Mouse (Mus musculus) midbrain, embryonic 11.5 days (tissue): ENCODE results near the gene Tbc1d10c. TPM values are rescaled to one million over a fixed set of nuclear protein-coding genes. Genes with fewer than 3 reads are reported as not detected.

Experiments
- ATAC-seq: fragments of 200-750 bp; cut with Nextera tagmentation; 2 replicates; pipeline ENCODE4 v1.8.0; 2017; ENCODE audit warnings: moderate TSS enrichment, moderate library complexity; ENCODE audit not compliant: low FRiP score
- DNase-seq: peaks from one replicate; pipeline ENCODE4 v3.0.0; 2015; ENCODE audit warnings: low spot score; ENCODE audit errors: missing footprints
- H3K27ac ChIP-seq: fragments of 300-500 bp; sonication (generic); 2 replicates; pipeline ENCODE4 v1.5.1; 2014; ENCODE audit warnings: low read depth, low read length
- H3K27me3 ChIP-seq: fragments of 300-500 bp; sonication (generic); 2 replicates; pipeline ENCODE4 v1.6.1; 2014; ENCODE audit warnings: mild to moderate bottlenecking, low read length, moderate library complexity, mixed read lengths; ENCODE audit not compliant: control insufficient read depth, insufficient read depth
- H3K36me3 ChIP-seq: fragments of 300-500 bp; sonication (generic); 2 replicates; pipeline ENCODE4 v1.6.1; 2014; ENCODE audit warnings: mild to moderate bottlenecking, low read length, moderate library complexity, mixed read lengths; ENCODE audit not compliant: control insufficient read depth, insufficient read depth
- H3K4me1 ChIP-seq: fragments of 300-500 bp; sonication (generic); 2 replicates; pipeline ENCODE4 v1.6.1; 2014; ENCODE audit warnings: low read length; ENCODE audit not compliant: control insufficient read depth, insufficient read depth
- H3K4me2 ChIP-seq: fragments of 300-500 bp; sonication (generic); 2 replicates; pipeline ENCODE4 v1.6.1; 2014; ENCODE audit warnings: mild to moderate bottlenecking, moderate library complexity
- H3K4me3 ChIP-seq: fragments of 300-500 bp; sonication (generic); 2 replicates; pipeline ENCODE4 v1.5.1; 2014; ENCODE audit warnings: low read depth, low read length
- H3K9ac ChIP-seq: fragments of 300-500 bp; sonication (generic); 2 replicates; pipeline ENCODE4 v1.6.1; 2014; ENCODE audit warnings: low read length
- H3K9me3 ChIP-seq: fragments of 300-500 bp; sonication (generic); 2 replicates; pipeline ENCODE4 v1.6.1; 2016; ENCODE audit warnings: low read length; ENCODE audit not compliant: control insufficient read depth
- WGBS: fragments of 180-500 bp; shearing (Covaris S2); extraction: QIAGEN DNeasy Blood & Tissue Kit; methylation state at CpG from one replicate; pipeline ENCODE4 v1.1.7; 2014; 5-methylcytosine and 5-hydroxymethylcytosine counted together
- polyA plus RNA-seq: library from polyadenylated mRNA; unstranded; fragments of >200 nt; fragmentation: Nextera tagmentation; extraction: Ambion mirVana; gene quantifications from 2 replicates; pipeline ENCODE4 v1.2.1, GENCODE M21; 2014

Gene Tbc1d10c
- polyA plus RNA-seq, 1 experiment from 2014 or later: 0.29 TPM

- ATAC-seq (no peak), DNase-seq (no peak)
- no peak overlapping the region for H3K9ac ChIP-seq
- WGBS: 73% methylated on average over 13 of the region's 13 CpGs
- H3K27me3 ChIP-seq: no peaks in the 10 kb centered on the region
- peaks cover 15% of the 10 kb centered on the region for H3K4me1 ChIP-seq
- no peak overlapping the region for H3K27ac ChIP-seq
- H3K4me3 ChIP-seq: no peak overlapping the region
- H3K4me2 ChIP-seq: no peak overlapping the region
- no peaks in the 10 kb centered on the region for H3K36me3 ChIP-seq
- H3K9me3 ChIP-seq: no peaks in the 10 kb centered on the region
Observed at GRCm38 (mm10) chr19:4171393-4172290, 19.4 kb downstream of the Tbc1d10c start.

GRCm38 (mm10) chr19:4170723-4171392 is 20.2 kb downstream of the Tbc1d10c start:
- no peaks in the 10 kb centered on the region for H3K27me3 ChIP-seq
- no peak overlapping the region for H3K9ac ChIP-seq
- no peak overlapping the region for H3K4me2 ChIP-seq
- ATAC-seq (no peak), DNase-seq (no peak)
- H3K27ac ChIP-seq: no peak overlapping the region
- H3K4me1 ChIP-seq: peaks cover 15% of the 10 kb centered on the region
- H3K9me3 ChIP-seq: no peaks in the 10 kb centered on the region
- no peaks in the 10 kb centered on the region for H3K36me3 ChIP-seq
- 90% methylated on average over 10 of the region's 10 CpGs for WGBS
- no peak overlapping the region for H3K4me3 ChIP-seq

- 6% methylated on average over 27 of the region's 27 CpGs for WGBS
- Histone ChIP-seq H3K9ac (peak overlapping the region; percentile 84), H3K9me3 (no peaks in the 10 kb centered on the region), H3K4me3 (peak overlapping the region; percentile 34), H3K4me2 (peak overlapping the region; percentile 76), H3K4me1 (peaks cover 7% of the 10 kb centered on the region), H3K27me3 (no peaks in the 10 kb centered on the region), H3K27ac (peak overlapping the region; percentile 74), H3K36me3 (no peaks in the 10 kb centered on the region)
- DNase-seq (no peak), ATAC-seq (peak; percentile 65)
Observed at GRCm38 (mm10) chr19:4169810-4170209, 21.3 kb downstream of the Tbc1d10c start.

DNA sequence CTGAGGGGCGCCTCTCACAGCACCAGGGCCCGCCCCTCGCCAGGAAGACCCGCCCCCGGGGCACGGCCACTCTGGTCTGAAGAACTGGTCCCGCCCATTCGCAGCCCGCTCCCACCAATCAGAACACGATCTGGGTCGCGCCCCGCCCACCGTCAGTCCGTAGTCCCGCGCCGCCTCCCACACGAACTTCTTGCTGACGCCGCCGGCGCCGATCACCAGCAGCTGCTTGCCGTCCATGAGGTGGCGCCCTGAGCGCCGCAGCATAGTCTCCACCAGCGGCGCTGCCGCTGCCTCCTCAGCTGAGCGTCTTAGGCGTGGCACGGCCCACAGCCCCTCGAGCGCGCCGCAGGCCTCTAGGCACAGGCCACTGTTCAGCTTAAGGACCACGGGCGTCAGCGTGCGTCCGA is 21.7 kb downstream of the Tbc1d10c start:
- ATAC-seq (peak; percentile 95), DNase-seq (peak; percentile 100)
- Histone ChIP-seq H3K27me3 (no peaks in the 10 kb centered on the region), H3K9me3 (no peaks in the 10 kb centered on the region), H3K27ac (peak overlapping the region; percentile 74), H3K4me3 (peak overlapping the region; percentile 34), H3K36me3 (no peaks in the 10 kb centered on the region), H3K9ac (peak overlapping the region; percentile 84), H3K4me2 (peak overlapping the region; percentile 76), H3K4me1 (peaks cover 7% of the 10 kb centered on the region)
- under 1% methylated on average over 42 of the region's 43 CpGs for WGBS

- Histone ChIP-seq H3K27ac (no peak overlapping the region), H3K9ac (no peak overlapping the region), H3K4me2 (no peak overlapping the region), H3K4me3 (no peak overlapping the region), H3K9me3 (no peaks in the 10 kb centered on the region), H3K27me3 (no peaks in the 10 kb centered on the region), H3K4me1 (peaks cover 18% of the 10 kb centered on the region), H3K36me3 (no peaks in the 10 kb centered on the region)
- 80% methylated on average over 9 of the region's 9 CpGs for WGBS
- DNase-seq (no peak), ATAC-seq (no peak)
Observed at GRCm38 (mm10) chr19:4166678-4167476, 24.2 kb downstream of the Tbc1d10c start.

GRCm38 (mm10) chr19:4164721-4165120 is 26.4 kb downstream of the Tbc1d10c start:
- H3K36me3 ChIP-seq: peaks cover 4% of the 10 kb centered on the region; the same call in 1 of the 2 replicates
- DNase-seq (no peak), ATAC-seq (no peak)
- H3K9me3 ChIP-seq: no peaks in the 10 kb centered on the region
- peaks cover 12% of the 10 kb centered on the region for H3K4me1 ChIP-seq
- no peak overlapping the region for H3K27ac ChIP-seq
- H3K4me3 ChIP-seq: no peak overlapping the region
- WGBS: 83% methylated on average over 2 of the region's 2 CpGs
- H3K9ac ChIP-seq: no peak overlapping the region
- no peaks in the 10 kb centered on the region for H3K27me3 ChIP-seq
- H3K4me2 ChIP-seq: no peak overlapping the region

DNA sequence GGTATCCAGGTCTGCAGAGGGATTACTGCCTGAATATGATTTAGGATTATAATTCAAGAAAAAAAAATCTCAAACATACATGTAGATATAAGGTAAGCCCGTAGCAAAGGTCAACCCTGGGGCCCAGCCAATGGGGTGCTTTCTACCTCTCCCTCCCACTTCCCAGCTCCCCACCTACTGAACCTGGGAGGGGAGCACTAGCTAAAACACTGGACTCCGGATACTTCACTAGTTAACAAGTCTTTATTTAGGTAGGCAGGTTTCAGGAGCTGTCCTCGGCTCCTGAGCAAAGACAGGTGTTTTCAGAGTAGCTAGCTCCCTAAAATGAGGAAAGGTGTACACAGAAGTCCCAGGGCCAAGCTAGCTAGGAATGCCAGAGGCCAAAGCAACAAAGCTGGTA is 27.0 kb downstream of the Tbc1d10c start:
- Histone ChIP-seq H3K9ac (no peak overlapping the region), H3K27ac (no peak overlapping the region), H3K4me1 (peaks cover 12% of the 10 kb centered on the region), H3K4me2 (no peak overlapping the region), H3K27me3 (no peaks in the 10 kb centered on the region), H3K4me3 (no peak overlapping the region), H3K36me3 (peaks cover 9% of the 10 kb centered on the region; the same call in 1 of the 2 replicates), H3K9me3 (no peaks in the 10 kb centered on the region)
- DNase-seq (no peak), ATAC-seq (no peak)
- 79% methylated on average over 3 of the region's 3 CpGs for WGBS

DNA sequence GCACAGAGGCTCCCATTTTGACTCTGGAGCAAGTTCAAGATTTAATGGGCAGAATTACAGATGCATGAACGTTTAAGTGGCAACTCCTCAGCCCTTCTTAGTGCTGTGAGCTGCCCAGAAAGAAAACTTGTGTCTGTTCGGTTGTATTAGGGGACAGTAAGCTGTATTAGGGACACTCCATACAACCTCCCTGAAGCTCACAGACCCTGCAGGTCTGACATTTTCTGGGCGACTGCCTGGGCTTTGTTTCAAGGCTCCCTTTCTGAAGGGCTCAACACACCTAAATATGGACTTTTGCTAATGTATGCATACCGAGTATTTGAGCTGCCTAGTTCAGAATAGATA is 27.6 kb downstream of the Tbc1d10c start:
- Histone ChIP-seq H3K9me3 (no peaks in the 10 kb centered on the region), H3K27ac (peak overlapping the region; percentile 52), H3K27me3 (no peaks in the 10 kb centered on the region), H3K4me3 (peak overlapping the region; percentile 51), H3K4me2 (peak overlapping the region; percentile 57), H3K4me1 (peaks cover 12% of the 10 kb centered on the region), H3K9ac (peak overlapping the region; percentile 72), H3K36me3 (peaks cover 10% of the 10 kb centered on the region; the same call in 1 of the 2 replicates)
- ATAC-seq (peak; percentile 43; the same call in 1 of the 2 replicates), DNase-seq (no peak)
- 34% methylated on average over 4 of the region's 4 CpGs for WGBS
